Mouse (Mus musculus): ENCODE results near the gene Pif1.

Pif1 gene

DNA sequence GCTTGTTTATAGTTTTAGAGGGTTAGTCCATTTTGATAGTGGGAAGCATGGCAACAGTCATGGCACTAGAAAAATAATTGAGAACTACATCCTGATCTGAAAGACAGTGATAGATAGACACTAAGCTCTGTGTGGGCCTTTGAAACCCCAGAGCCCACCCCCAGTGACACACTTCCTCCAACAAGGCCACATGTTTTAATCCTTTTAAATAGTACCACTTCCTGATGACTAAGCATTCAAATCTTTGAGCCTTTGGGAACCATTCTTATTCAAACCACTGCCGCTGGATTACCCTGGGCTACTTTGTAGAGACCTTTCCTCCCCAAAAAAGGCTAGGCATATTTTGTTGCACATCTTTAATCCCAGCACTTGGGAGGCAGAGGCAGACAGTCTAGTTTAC, 48.8 kb downstream of the Pif1 start:
- no peak for DNase-seq (ENCODE audit: low spot score in 2 of 2)

GRCm38 (mm10) chr9:65636926-65637325, 50.0 kb downstream of the Pif1 start:
- DNase-seq (ENCODE audit: low spot score in 2 of 2) = no peak

- DNase-seq (ENCODE audit: low spot score in 2 of 2) = no peak
These were observed 52.1 kb downstream of the Pif1 start for GRCm38 (mm10) chr9:65639065-65639464.

- DNase-seq (ENCODE audit: low spot score in 2 of 2) = no peak
These were observed 54.0 kb downstream of the Pif1 start for GRCm38 (mm10) chr9:65640838-65641410.

DNA sequence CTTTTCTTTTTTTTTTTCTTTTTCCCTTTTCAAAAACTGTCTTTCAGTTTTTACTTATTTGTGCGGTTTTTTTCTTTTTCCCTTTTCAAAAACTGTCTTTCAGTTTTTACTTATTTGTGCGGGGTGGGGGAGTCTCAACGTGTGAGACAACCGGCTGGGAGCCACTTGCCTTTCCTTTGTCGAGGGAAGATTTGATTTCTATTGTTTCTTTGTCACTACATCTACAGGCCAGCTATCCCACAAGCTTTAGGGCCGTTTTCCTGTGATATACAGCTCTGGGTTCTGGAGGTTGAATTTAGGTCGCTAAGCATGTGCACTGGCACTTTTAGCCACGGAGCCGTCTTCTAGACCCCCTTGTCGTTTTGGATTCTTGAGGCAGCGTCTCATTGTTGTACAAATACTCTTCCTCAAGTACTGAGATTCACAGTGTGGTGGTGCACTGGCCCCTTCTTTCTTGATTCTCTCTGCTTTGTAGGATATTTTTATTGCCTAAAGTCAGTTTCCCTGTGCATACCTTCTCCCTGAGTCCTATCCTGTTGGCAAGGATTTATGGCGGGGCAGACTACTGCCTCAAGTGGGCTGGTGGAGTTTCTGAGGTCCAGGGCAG, 54.6 kb downstream of the Pif1 start:
- no peak for DNase-seq (ENCODE audit: low spot score in 2 of 2)

GRCm38 (mm10) chr9:65642546-65642945, 55.6 kb downstream of the Pif1 start:
- DNase-seq (ENCODE audit: low spot score in 2 of 2) = no peak

- no peak for DNase-seq (ENCODE audit: low spot score in 2 of 2)
These were observed 58.0 kb downstream of the Pif1 start for GRCm38 (mm10) chr9:65644960-65645359.
